Mouse (Mus musculus) cerebellum, adult 2 months (tissue): ENCODE measurements at regions not wholly inside any gene's neighbourhood (a gene's known extent, or its start where the extent isn't known, plus 50 kb on each side); places are given as distances from the start of the nearest gene placed in this dataset.

Experiments used
- CTCF ChIP-seq: fragments of 200-500 bp; IDR thresholded peaks from 2 replicates; pipeline ENCODE4 v1.5.1; 2011; ENCODE audit warnings: low read depth, mild to moderate bottlenecking, control low read depth, low read length, moderate library complexity, borderline replicate concordance; ENCODE audit not compliant: insufficient read depth
- POLR2A ChIP-seq: fragments of 200-500 bp; IDR thresholded peaks from 2 replicates; pipeline ENCODE4 v1.6.1; 2011; ENCODE audit warnings: low read length, control low read depth, borderline replicate concordance; ENCODE audit not compliant: insufficient read depth

DNA sequence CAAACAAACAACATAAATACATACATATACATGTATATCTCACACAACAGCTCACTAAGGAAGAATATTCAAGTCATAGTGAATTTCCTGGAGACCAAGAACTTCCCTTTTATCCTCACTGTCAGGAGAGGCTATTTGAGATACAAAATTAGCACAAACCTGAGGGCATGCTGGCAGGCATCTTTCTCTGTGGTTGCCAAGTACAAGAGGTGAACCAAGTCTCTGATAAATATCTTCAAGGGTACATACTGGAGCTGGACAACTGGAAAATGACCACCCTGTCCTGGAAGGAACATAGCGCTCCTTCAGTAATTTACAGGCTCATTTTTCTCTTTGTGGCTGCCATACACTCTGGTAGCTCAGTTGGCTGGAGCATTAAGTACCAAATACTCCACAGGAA is 56.8 kb upstream of the Ssr3 start:
- TF ChIP-seq POLR2A (no peak), CTCF (no peak)
